Mouse (Mus musculus) heart, adult 2 months (tissue): Measurements from ENCODE around the gene Bet1l.

Experiments used
- CTCF ChIP-seq: fragments of 200-600 bp; IDR thresholded peaks from 2 replicates; pipeline ENCODE4 v1.8.1; 2022; ENCODE audit warnings: antibody characterized with exemption, mild to moderate bottlenecking, moderate library complexity
- EP300 ChIP-seq: fragments of 200-500 bp; IDR thresholded peaks from 2 replicates; pipeline ENCODE4 v1.6.1; 2011; ENCODE audit warnings: low read depth, low read length, control low read depth; ENCODE audit not compliant: insufficient read depth
- POLR2A ChIP-seq: fragments of 200-500 bp; IDR thresholded peaks from 2 replicates; pipeline ENCODE4 v1.6.1; 2011; ENCODE audit warnings: mild to moderate bottlenecking, low read depth, low read length, control low read depth; ENCODE audit not compliant: insufficient read depth

DNA sequence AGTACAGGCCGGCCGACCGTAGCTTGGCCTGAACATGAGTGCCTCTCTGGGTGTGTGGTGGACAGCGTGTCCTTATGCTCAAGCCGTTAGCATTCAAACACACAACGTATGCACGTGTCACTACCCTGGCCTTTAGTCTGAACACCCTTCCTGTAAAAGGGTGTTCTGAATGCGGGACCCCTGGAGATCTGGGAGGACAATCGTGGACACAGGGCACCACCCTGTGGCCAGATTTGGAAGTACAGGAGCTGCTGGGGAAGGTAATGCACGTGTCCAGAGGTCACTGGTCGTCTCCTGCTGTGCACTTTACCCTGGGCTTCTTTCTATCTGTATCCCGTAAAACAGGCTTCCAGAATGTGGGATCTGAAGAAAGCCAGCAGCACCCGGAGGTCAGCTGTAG lies 45.8 kb upstream of the Bet1l start:
- TF ChIP-seq CTCF: no peak; the same call in 1 of the 2 replicates
- no peak for TF ChIP-seq POLR2A
- TF ChIP-seq EP300: peak; percentile 79; the same call in 1 of the 2 replicates
